Mouse (Mus musculus): ENCODE data around the gene Nkiras2.
"Not testable (repeated sequence)": the region's sequence is repeated elsewhere in the genome, so short reads cannot be mapped to it uniquely, and the experiment has no call there.

Nkiras2 gene

GRCm38 (mm10) chr11:100618761-100619484, at the start of gene Nkiras2:
Gene Nkiras2, plus strand, starts transcription at chr11:100619244.
- DNase-seq (ENCODE audit: low spot score), result no peak

GRCm38 (mm10) chr11:100569789-100570188, 49.3 kb upstream of the Nkiras2 start:
- DNase-seq (ENCODE audit: low spot score), result no peak

GRCm38 (mm10) chr11:100570430-100571201, 48.4 kb upstream of the Nkiras2 start:
- no peak for DNase-seq (ENCODE audit: low spot score)

GRCm38 (mm10) chr11:100571202-100571567, 47.9 kb upstream of the Nkiras2 start:
- DNase-seq (ENCODE audit: low spot score), result no peak

- no peak for DNase-seq (ENCODE audit: low spot score)
These were observed 44.9 kb upstream of the Nkiras2 start for GRCm38 (mm10) chr11:100574188-100574587.

- DNase-seq (ENCODE audit: low spot score), result no peak
These were observed 44.1 kb upstream of the Nkiras2 start, which contains the start of gene Cnp for GRCm38 (mm10) chr11:100574708-100575483. Gene Cnp, plus strand, starts transcription at chr11:100574904.

GRCm38 (mm10) chr11:100575484-100575855, 43.6 kb upstream of the Nkiras2 start:
- no peak for DNase-seq (ENCODE audit: low spot score)

GRCm38 (mm10) chr11:100576256-100576655, 42.8 kb upstream of the Nkiras2 start:
- no peak for DNase-seq (ENCODE audit: low spot score)

GRCm38 (mm10) chr11:100577852-100578599, 41.0 kb upstream of the Nkiras2 start:
- DNase-seq (ENCODE audit: low spot score), result no peak

GRCm38 (mm10) chr11:100579116-100579799, 39.8 kb upstream of the Nkiras2 start:
- no peak for DNase-seq (ENCODE audit: low spot score)

GRCm38 (mm10) chr11:100580275-100580674, 38.8 kb upstream of the Nkiras2 start:
- DNase-seq (ENCODE audit: low spot score), result no peak

- DNase-seq (ENCODE audit: low spot score), result no peak
These were observed 37.3 kb upstream of the Nkiras2 start for GRCm38 (mm10) chr11:100581756-100582155.

GRCm38 (mm10) chr11:100582413-100582812, 36.6 kb upstream of the Nkiras2 start:
- not testable (repeated sequence) for DNase-seq (ENCODE audit: low spot score)

GRCm38 (mm10) chr11:100582836-100583235, 36.2 kb upstream of the Nkiras2 start:
- no peak for DNase-seq (ENCODE audit: low spot score)

GRCm38 (mm10) chr11:100584561-100584961, 34.5 kb upstream of the Nkiras2 start:
- DNase-seq (ENCODE audit: low spot score), result no peak

- no peak for DNase-seq (ENCODE audit: low spot score)
These were observed 33.9 kb upstream of the Nkiras2 start for GRCm38 (mm10) chr11:100585148-100585547.

GRCm38 (mm10) chr11:100588462-100588861, 30.6 kb upstream of the Nkiras2 start:
- DNase-seq (ENCODE audit: low spot score), result no peak

GRCm38 (mm10) chr11:100592346-100593046, 26.5 kb upstream of the Nkiras2 start:
- no peak for DNase-seq (ENCODE audit: low spot score)

GRCm38 (mm10) chr11:100594608-100595007, 24.4 kb upstream of the Nkiras2 start:
- DNase-seq (ENCODE audit: low spot score), result no peak

- no peak for DNase-seq (ENCODE audit: low spot score)
These were observed 23.5 kb upstream of the Nkiras2 start for GRCm38 (mm10) chr11:100595533-100595932.

GRCm38 (mm10) chr11:100598074-100598473, 21.0 kb upstream of the Nkiras2 start:
- DNase-seq (ENCODE audit: low spot score), result no peak
